Mouse (Mus musculus) adrenal gland, adult 8-10 months (tissue): ENCODE results near the gene Gm20518. TPM values are rescaled to one million over a fixed set of nuclear protein-coding genes. Genes with fewer than 3 reads are reported as not detected.

Experiments
- DNase-seq: peaks from one replicate; pipeline ENCODE4 v3.0.0; 2022
- total RNA-seq, 4 experiments: library from RNA; stranded (reverse); gene quantifications; 2 replicates each; pipeline ENCODE4 v1.2.4; 2022

The Gm20518 gene
- total RNA-seq, 4 experiments from 2014 or later, result 0.23 to 0.73 (median 0.33) TPM

GRCm38 (mm10) chr16:17839976-17840375, 51.5 kb downstream of the Gm20518 start:
- no peak for DNase-seq

DNA sequence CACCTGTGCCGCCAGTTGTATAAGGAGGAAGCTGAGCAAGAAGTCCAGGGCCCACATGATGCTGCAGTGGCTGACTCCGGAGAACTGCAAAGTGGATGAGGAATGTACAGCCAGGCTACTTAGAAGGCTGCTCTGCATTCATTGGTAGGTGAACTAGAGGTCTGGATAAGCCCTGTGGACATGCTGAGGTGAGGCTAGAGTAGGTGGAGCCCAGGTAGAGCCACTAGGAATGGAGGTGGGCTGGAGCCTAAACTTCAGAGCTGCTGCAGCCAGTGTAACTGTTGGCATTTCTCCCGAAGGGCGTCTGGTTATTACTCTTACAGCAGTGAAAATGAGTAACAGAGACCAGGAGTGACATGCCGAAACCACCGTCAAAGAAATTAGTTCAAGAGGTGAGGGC, 53.4 kb downstream of the Gm20518 start, which contains the start of gene Car15:
TSS of gene Car15 (minus strand) at position 314 of the 400 bp plus-strand sequence.
- DNase-seq, result no peak

GRCm38 (mm10) chr16:17835481-17835880, 56.0 kb downstream of the Gm20518 start:
- no peak for DNase-seq

GRCm38 (mm10) chr16:17834543-17834942, 56.9 kb downstream of the Gm20518 start:
- DNase-seq, result no peak

- no peak for DNase-seq
Observed at GRCm38 (mm10) chr16:17833681-17834399, 57.6 kb downstream of the Gm20518 start.

DNA sequence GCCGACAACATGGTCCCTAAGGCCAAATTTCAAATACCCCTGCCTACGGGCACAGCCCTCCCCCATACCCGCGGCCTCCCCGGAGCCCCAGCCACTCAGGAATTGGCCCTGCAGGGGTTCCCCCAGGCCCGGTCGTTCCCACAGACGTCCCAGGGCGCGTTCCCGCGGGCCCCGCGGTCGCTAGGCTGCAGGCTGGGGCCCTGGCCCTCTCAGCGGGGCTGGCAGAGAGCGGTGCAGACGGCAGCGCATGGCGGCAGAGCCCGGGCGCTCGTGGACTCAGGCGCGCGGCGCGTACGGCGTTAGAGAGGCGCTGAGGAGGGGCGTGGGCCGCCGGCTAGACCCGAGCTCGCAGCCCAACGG, 58.2 kb downstream of the Gm20518 start:
- no peak for DNase-seq

GRCm38 (mm10) chr16:17832821-17833220, 58.6 kb downstream of the Gm20518 start, which contains the start of gene B830017H08Rik:
TSS of gene B830017H08Rik (plus strand) at chr16:17833121.
- no peak for DNase-seq

GRCm38 (mm10) chr16:17831781-17832180, 59.7 kb downstream of the Gm20518 start:
- no peak for DNase-seq

GRCm38 (mm10) chr16:17830385-17831178, 60.9 kb downstream of the Gm20518 start:
- no peak for DNase-seq

- DNase-seq, result no peak
Observed at GRCm38 (mm10) chr16:17828867-17829266, 62.6 kb downstream of the Gm20518 start.

DNA sequence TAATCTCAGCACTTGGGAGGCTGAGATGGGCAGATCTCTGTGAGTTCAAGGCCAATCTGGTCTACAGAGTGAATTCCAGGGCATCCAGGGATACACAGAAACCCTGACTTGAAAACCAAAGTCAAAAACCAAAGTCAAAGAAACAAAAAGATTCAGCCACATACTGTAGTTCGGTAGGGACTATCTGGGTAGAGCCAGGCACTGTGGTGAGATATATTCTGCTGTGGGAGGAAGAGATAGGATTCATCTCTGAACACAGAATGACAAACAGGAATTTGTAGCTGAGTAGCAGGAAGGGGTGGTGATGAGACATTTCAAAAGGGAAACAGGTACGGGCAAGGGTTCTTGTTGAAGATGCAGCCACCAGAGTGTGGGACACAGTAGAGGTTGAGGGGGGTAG, 63.2 kb downstream of the Gm20518 start:
- DNase-seq, result no peak

- no peak for DNase-seq
Observed at GRCm38 (mm10) chr16:17826500-17826899, 65.0 kb downstream of the Gm20518 start.

DNA sequence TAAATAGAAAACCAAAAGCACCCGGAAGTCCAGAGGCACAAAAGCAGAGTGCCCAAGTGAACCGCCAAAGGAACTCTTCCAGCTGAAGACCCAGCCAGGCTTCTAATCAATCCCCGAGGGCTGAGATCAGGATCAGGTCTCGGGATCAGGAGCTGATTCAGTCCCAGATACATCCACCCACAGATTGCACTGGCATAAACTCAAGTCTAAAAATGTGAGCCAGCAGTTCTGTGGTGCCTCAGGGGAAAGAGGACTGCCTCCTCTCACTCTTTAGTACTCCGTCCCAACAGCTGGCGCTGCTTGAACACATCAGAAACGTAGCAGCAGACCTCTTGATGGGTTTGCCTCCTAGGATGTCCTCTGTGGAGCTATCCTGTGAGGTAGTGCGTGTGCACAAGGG, 74.9 kb downstream of the Gm20518 start:
- no peak for DNase-seq

DNA sequence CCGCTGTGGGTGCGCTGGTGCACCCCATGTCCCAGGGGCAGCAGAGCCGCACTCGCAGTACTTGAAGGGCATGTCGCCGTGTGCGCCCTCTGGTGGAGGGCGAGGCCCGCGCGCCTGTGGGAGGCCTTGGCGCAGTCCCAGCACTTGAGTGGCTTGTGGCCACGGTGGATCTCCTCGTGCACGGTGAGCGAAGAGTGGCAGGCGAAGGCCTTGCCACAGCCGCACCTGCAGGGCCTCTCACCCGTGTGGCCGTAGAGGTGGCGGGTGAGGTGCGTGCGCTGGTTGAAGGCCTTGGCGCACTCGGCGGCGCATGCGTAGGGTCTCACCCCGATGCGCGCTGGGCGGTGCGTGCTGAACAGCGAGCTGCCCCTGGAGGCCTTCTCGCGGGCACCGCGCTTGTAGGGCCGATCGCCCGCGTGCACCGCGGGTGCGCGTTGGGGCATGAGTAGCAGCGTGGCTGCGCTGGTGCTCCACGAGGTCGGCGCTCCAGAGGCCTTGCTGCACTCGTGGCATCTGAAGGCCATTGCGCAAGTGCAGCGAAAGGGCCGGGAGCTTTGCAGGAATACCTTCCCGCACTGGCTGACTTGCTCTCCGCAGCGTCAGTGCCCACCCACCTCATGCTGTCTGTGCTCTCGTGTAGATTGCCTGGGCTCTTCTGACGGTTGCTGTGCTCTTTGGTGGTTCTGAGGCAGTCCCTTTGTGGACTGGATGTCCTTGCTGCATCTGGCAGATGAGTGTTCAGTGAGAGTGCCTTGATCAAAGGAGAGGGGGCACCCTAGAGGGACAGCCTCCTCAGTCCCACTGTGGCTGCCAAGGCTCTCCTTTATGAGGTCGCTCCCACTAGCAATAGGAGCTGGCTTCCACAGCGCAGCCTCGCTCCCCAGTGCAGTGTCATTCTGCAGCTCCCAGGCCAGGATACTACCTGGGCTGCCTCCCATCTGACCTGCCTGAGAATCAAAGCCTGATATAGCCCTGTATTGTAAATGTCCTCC, 75.8 kb downstream of the Gm20518 start:
- peak; percentile 37 for DNase-seq

DNA sequence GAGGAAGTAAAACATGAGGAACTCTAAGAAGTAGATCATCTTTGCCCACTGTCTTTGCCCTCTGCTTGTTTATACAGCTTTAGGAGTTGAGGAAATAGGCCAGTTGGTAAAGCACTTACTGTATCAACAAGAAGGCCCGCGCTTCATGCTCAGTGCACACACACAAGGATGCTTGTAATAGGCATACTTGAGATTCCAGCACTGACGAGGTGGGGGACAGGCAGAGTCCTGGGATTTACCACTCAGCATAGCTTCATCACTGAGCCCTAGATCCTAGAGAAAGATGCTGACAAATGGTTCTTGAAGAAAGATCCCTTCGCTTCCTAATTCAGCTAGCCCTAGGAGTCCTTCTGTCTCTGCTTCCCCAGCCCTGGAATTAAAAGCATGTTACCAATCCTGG, 78.3 kb downstream of the Gm20518 start:
- no peak for DNase-seq

DNA sequence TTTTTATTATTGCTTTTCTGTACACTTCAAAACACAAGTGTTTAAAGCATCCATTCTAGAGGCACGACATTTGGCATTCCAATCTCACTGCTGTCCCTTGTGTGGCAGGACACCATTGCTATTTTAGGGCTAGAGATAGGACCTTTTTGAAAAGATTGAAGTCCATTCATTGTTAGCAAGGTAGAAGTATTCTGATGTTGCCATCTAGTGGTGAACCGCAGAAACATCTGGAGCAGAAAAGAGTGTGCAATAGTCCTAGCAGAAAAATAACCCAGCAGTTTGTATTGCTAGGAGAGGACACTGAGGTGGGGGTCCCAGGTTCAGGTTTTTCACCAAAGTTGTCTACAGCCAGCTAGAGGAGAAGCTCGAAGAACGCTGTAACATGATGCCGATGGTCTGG, 79.4 kb downstream of the Gm20518 start:
- DNase-seq, result no peak

- no peak for DNase-seq
Observed at GRCm38 (mm10) chr16:17809711-17810110, 81.8 kb downstream of the Gm20518 start.

- no peak for DNase-seq
Observed at GRCm38 (mm10) chr16:17809125-17809524, 82.3 kb downstream of the Gm20518 start.

DNA sequence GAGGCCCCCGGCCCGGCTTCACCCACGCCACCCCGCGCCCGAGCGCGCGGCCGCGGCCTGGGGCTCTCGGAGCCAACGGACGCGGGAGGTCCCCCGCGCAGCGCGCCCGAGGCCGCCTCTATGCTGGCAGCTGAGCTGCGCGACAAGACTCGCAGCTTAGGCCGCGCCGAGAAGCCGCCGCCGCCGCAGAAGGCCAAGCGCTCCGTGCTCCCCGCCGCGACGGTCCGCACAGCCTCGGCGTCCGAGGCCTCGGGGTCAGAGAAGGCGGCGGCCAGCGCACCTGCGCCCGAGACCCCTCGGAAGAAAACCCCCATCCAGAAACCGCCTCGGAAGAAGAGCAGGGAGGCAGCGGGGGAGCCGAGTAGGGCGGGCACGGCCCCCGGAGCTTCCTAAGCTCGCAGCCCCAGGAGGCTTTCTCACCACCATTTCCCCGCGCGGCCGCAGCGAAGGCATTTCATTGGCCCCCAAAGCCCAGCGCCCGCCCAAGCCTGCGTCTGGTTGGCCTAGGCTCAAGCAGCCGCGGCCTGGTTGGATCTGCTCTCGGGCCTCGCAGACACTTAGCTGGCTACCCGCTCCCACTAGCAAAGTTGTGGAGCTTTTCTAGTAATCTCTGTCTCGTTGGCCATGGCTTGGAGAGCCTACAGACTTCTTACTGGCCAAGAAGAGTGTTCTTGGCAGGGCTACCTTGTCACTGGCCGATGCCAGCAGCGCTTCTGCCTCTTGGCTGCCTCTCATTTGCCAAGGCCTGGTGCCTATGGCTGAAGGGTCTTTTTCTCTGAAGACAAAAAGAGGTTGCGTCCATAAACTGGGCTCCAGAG, 84.1 kb downstream of the Gm20518 start:
- peak; percentile 77 for DNase-seq

- no peak for DNase-seq
Observed at GRCm38 (mm10) chr16:17806581-17807191, 84.8 kb downstream of the Gm20518 start.

GRCm38 (mm10) chr16:17804982-17805381, 86.5 kb downstream of the Gm20518 start:
- no peak for DNase-seq
